Mouse (Mus musculus) neural tube, embryonic 13.5 days (tissue): ENCODE results near the gene Nav2. TPM values are rescaled to one million over a fixed set of nuclear protein-coding genes. Genes with fewer than 3 reads are reported as not detected.
A peak's percentile ranks its signal among the peaks of the same experiment; 100 is the strongest.

Source experiments
- ATAC-seq: fragments of 200-750 bp; cut with Nextera tagmentation; 2 replicates; pipeline ENCODE4 v1.8.0; 2017; ENCODE audit warnings: low read depth, mild to moderate bottlenecking, moderate TSS enrichment, moderate library complexity
- H3K27ac ChIP-seq: fragments of 300-500 bp; sonication (generic); replicated peaks from 2 replicates; pipeline ENCODE4 v1.5.1; 2015; ENCODE audit warnings: moderate library complexity, mild to moderate bottlenecking, inconsistent platforms
- H3K27me3 ChIP-seq: fragments of 300-500 bp; sonication (generic); 2 replicates; pipeline ENCODE4 v1.6.1; 2015; ENCODE audit warnings: mild to moderate bottlenecking, inconsistent platforms
- H3K36me3 ChIP-seq: fragments of 300-500 bp; sonication (generic); 2 replicates; pipeline ENCODE4 v1.6.1; 2015; ENCODE audit warnings: mild to moderate bottlenecking, inconsistent platforms
- H3K4me1 ChIP-seq: fragments of 300-500 bp; sonication (generic); replicated peaks from 2 replicates; pipeline ENCODE4 v1.6.1; 2015; ENCODE audit warnings: inconsistent platforms
- H3K4me2 ChIP-seq: fragments of 300-500 bp; sonication (generic); 2 replicates; pipeline ENCODE4 v1.6.1; 2015; ENCODE audit warnings: inconsistent platforms, mild to moderate bottlenecking, moderate library complexity
- H3K4me3 ChIP-seq: fragments of 300-500 bp; sonication (generic); 2 replicates; pipeline ENCODE4 v1.5.1; 2015; ENCODE audit warnings: mild to moderate bottlenecking, inconsistent platforms
- H3K9ac ChIP-seq: fragments of 300-500 bp; sonication (generic); 2 replicates; pipeline ENCODE4 v1.6.1; 2015; ENCODE audit warnings: moderate library complexity, mild to moderate bottlenecking, inconsistent platforms
- H3K9me3 ChIP-seq: fragments of 300-500 bp; sonication (generic); 2 replicates; pipeline ENCODE4 v1.6.1; 2016; ENCODE audit warnings: inconsistent platforms
- WGBS: fragments of 180-500 bp; shearing (Covaris S2); methylation state at CpG from one replicate; pipeline ENCODE4 v1.1.7; 2015; 5-methylcytosine and 5-hydroxymethylcytosine counted together
- polyA plus RNA-seq: library from polyadenylated mRNA; unstranded; fragments of >200 nt; fragmentation: Nextera tagmentation; extraction: Ambion mirVana; gene quantifications from 2 replicates; pipeline ENCODE4 v1.2.1, GENCODE M21; 2015

Nav2 gene
- polyA plus RNA-seq, 1 experiment from 2014 or later, result 19.6 TPM

- no peaks in the 10 kb centered on the region for H3K27me3 ChIP-seq
- peak overlapping the region; percentile 64 for H3K27ac ChIP-seq
- no peaks in the 10 kb centered on the region for H3K9me3 ChIP-seq
- 57% methylated on average over 1 of the region's 1 CpGs for WGBS
- peaks cover 83% of the 10 kb centered on the region for H3K4me1 ChIP-seq
- no peak for ATAC-seq
- H3K4me3 ChIP-seq, result no peak overlapping the region
- H3K36me3 ChIP-seq, result no peaks in the 10 kb centered on the region
- H3K9ac ChIP-seq, result no peak overlapping the region
- H3K4me2 ChIP-seq, result no peak overlapping the region
Observed at GRCm38 (mm10) chr7:49070621-49071020, 162.1 kb downstream of the Nav2 start.

GRCm38 (mm10) chr7:49071141-49071567 lies 162.6 kb downstream of the Nav2 start:
- H3K36me3 ChIP-seq, result no peaks in the 10 kb centered on the region
- H3K4me2 ChIP-seq, result no peak overlapping the region
- peaks cover 83% of the 10 kb centered on the region for H3K4me1 ChIP-seq
- no peaks in the 10 kb centered on the region for H3K27me3 ChIP-seq
- H3K9me3 ChIP-seq, result no peaks in the 10 kb centered on the region
- H3K9ac ChIP-seq, result no peak overlapping the region
- 5% methylated on average over 7 of the region's 7 CpGs for WGBS
- peak overlapping the region; percentile 64 for H3K27ac ChIP-seq
- H3K4me3 ChIP-seq, result no peak overlapping the region
- no peak for ATAC-seq

- no peak overlapping the region for H3K9ac ChIP-seq
Observed at GRCm38 (mm10) chr7:49075333-49075934, 166.9 kb downstream of the Nav2 start.

GRCm38 (mm10) chr7:49076283-49076694 lies 167.8 kb downstream of the Nav2 start:
- H3K4me1 ChIP-seq, result peaks cover 73% of the 10 kb centered on the region
- H3K27ac ChIP-seq, result peak overlapping the region; percentile 63
- no peaks in the 10 kb centered on the region for H3K27me3 ChIP-seq
- no peaks in the 10 kb centered on the region for H3K36me3 ChIP-seq
- WGBS, result 21% methylated on average over 8 of the region's 8 CpGs
- H3K9ac ChIP-seq, result peak overlapping the region; percentile 6; the same call in 1 of the 2 replicates
- H3K4me2 ChIP-seq, result no peak overlapping the region
- no peak; the same call in 1 of the 2 replicates for ATAC-seq
- no peaks in the 10 kb centered on the region for H3K9me3 ChIP-seq
- H3K4me3 ChIP-seq, result no peak overlapping the region

More at GRCm38 (mm10) chr7:49075333-49075934, 166.9 kb downstream of the Nav2 start:
- H3K4me2 ChIP-seq, result no peak overlapping the region
- no peaks in the 10 kb centered on the region for H3K36me3 ChIP-seq
- ATAC-seq, result peak; percentile 8; the same call in 1 of the 2 replicates
- H3K4me3 ChIP-seq, result no peak overlapping the region
- H3K9me3 ChIP-seq, result no peaks in the 10 kb centered on the region
- H3K4me1 ChIP-seq, result peaks cover 80% of the 10 kb centered on the region
- no peaks in the 10 kb centered on the region for H3K27me3 ChIP-seq
- WGBS, result 23% methylated on average over 10 of the region's 10 CpGs
- H3K27ac ChIP-seq, result peak overlapping the region; percentile 63

GRCm38 (mm10) chr7:49078930-49079329 lies 170.4 kb downstream of the Nav2 start:
- peak; percentile 59 for ATAC-seq
- H3K4me1 ChIP-seq, result peaks cover 77% of the 10 kb centered on the region
- no peak overlapping the region for H3K4me3 ChIP-seq
- no peaks in the 10 kb centered on the region for H3K9me3 ChIP-seq
- H3K9ac ChIP-seq, result no peak overlapping the region
- no peaks in the 10 kb centered on the region for H3K27me3 ChIP-seq
- no peaks in the 10 kb centered on the region for H3K36me3 ChIP-seq
- no peak overlapping the region for H3K4me2 ChIP-seq
- WGBS, result 19% methylated on average over 5 of the region's 5 CpGs
- peak overlapping the region; percentile 81 for H3K27ac ChIP-seq

GRCm38 (mm10) chr7:49082585-49083165 lies 174.2 kb downstream of the Nav2 start:
- H3K36me3 ChIP-seq, result no peaks in the 10 kb centered on the region
- ATAC-seq, result no peak
- WGBS, result 37% methylated on average over 4 of the region's 4 CpGs
- H3K27me3 ChIP-seq, result no peaks in the 10 kb centered on the region
- H3K9me3 ChIP-seq, result no peaks in the 10 kb centered on the region
- H3K27ac ChIP-seq, result peak overlapping the region; percentile 86
- no peak overlapping the region for H3K4me3 ChIP-seq
- H3K4me1 ChIP-seq, result peaks cover 79% of the 10 kb centered on the region
- no peak overlapping the region for H3K9ac ChIP-seq
- 0 out of 2 replicates have a peak overlapping the region, but pooled peaks have one; percentile 5 for H3K4me2 ChIP-seq

GRCm38 (mm10) chr7:49084768-49085167 lies 176.3 kb downstream of the Nav2 start:
- H3K4me1 ChIP-seq, result peaks cover 79% of the 10 kb centered on the region
- H3K27ac ChIP-seq, result peak overlapping the region; percentile 86
- no peaks in the 10 kb centered on the region for H3K9me3 ChIP-seq
- H3K4me2 ChIP-seq, result peak overlapping the region; percentile 37
- H3K27me3 ChIP-seq, result no peaks in the 10 kb centered on the region
- H3K9ac ChIP-seq, result peak overlapping the region; percentile 38; the same call in 1 of the 2 replicates
- no peaks in the 10 kb centered on the region for H3K36me3 ChIP-seq
- peak; percentile 10; the same call in 1 of the 2 replicates for ATAC-seq
- WGBS, result 15% methylated on average over 8 of the region's 8 CpGs
- no peak overlapping the region for H3K4me3 ChIP-seq

GRCm38 (mm10) chr7:49085759-49086158 lies 177.2 kb downstream of the Nav2 start:
- Histone ChIP-seq H3K9me3 (no peaks in the 10 kb centered on the region), H3K36me3 (no peaks in the 10 kb centered on the region), H3K4me1 (peaks cover 89% of the 10 kb centered on the region), H3K9ac (peak overlapping the region; percentile 38; the same call in 1 of the 2 replicates), H3K4me3 (no peak overlapping the region), H3K27me3 (no peaks in the 10 kb centered on the region), H3K27ac (peak overlapping the region; percentile 86; the same call in 1 of the 2 replicates), H3K4me2 (no peak overlapping the region)
- ATAC-seq, result no peak
- 70% methylated on average over 10 of the region's 10 CpGs for WGBS

GRCm38 (mm10) chr7:49087154-49087553 lies 178.6 kb downstream of the Nav2 start:
- Histone ChIP-seq H3K4me2 (no peak overlapping the region), H3K9ac (no peak overlapping the region), H3K9me3 (no peaks in the 10 kb centered on the region), H3K27ac (no peak overlapping the region), H3K27me3 (no peaks in the 10 kb centered on the region), H3K36me3 (no peaks in the 10 kb centered on the region), H3K4me3 (no peak overlapping the region), H3K4me1 (peaks cover 99% of the 10 kb centered on the region)
- 67% methylated on average over 5 of the region's 5 CpGs for WGBS
- ATAC-seq, result no peak

- H3K4me1 ChIP-seq, result peaks cover 99% of the 10 kb centered on the region
- no peak for ATAC-seq
- no peaks in the 10 kb centered on the region for H3K36me3 ChIP-seq
- no peaks in the 10 kb centered on the region for H3K9me3 ChIP-seq
- no peak overlapping the region for H3K9ac ChIP-seq
- H3K27me3 ChIP-seq, result no peaks in the 10 kb centered on the region
- 63% methylated on average over 15 of the region's 15 CpGs for WGBS
- no peak overlapping the region for H3K27ac ChIP-seq
- no peak overlapping the region for H3K4me2 ChIP-seq
- H3K4me3 ChIP-seq, result no peak overlapping the region
Observed at GRCm38 (mm10) chr7:49088198-49088912, 179.8 kb downstream of the Nav2 start.

GRCm38 (mm10) chr7:49091371-49091770 lies 182.9 kb downstream of the Nav2 start:
- no peaks in the 10 kb centered on the region for H3K36me3 ChIP-seq
- ATAC-seq, result no peak
- H3K4me2 ChIP-seq, result no peak overlapping the region
- H3K9ac ChIP-seq, result no peak overlapping the region
- WGBS, result 28% methylated on average over 5 of the region's 5 CpGs
- H3K27ac ChIP-seq, result no peak overlapping the region
- no peak overlapping the region for H3K4me3 ChIP-seq
- peaks cover 69% of the 10 kb centered on the region for H3K4me1 ChIP-seq
- H3K9me3 ChIP-seq, result no peaks in the 10 kb centered on the region
- no peaks in the 10 kb centered on the region for H3K27me3 ChIP-seq

- WGBS, result 58% methylated on average over 5 of the region's 5 CpGs
- Histone ChIP-seq H3K36me3 (no peaks in the 10 kb centered on the region), H3K27me3 (no peaks in the 10 kb centered on the region), H3K4me3 (no peak overlapping the region), H3K4me2 (no peak overlapping the region), H3K27ac (no peak overlapping the region), H3K9me3 (no peaks in the 10 kb centered on the region), H3K4me1 (peaks cover 63% of the 10 kb centered on the region), H3K9ac (no peak overlapping the region)
- no peak for ATAC-seq
Observed at GRCm38 (mm10) chr7:49091921-49092320, 183.4 kb downstream of the Nav2 start.
